In genomic region chr14:79480624-79481338, GRCm38 (mm10) we compare ENCODE assay signal across 8 mouse cellular contexts. TPM values are rescaled to one million over a fixed set of nuclear protein-coding genes. Genes with fewer than 3 reads are reported as not detected.
DNase-seq lines count a peak whose midpoint lies in the region; ATAC-seq and TF ChIP-seq lines count a peak whose summit lies in the region.

Gene Elf1 (plus strand): TSS chr14:79481194.

- no peaks in the 10 kb centered on the region for H3K9me3 ChIP-seq in forebrain, embryonic 15.5 days
- no peaks in the 10 kb centered on the region for H3K9me3 ChIP-seq in liver, postnatal 0 days (ENCODE audit: low read length)
- no peaks in the 10 kb centered on the region for H3K9me3 ChIP-seq in neural tube, embryonic 13.5 days

- DNase-seq in ES-CJ7 (ENCODE audit: low read depth, low spot score): peak; percentile 86
- peak; percentile 97 for DNase-seq in cerebellum, adult 11 months
- DNase-seq in heart, postnatal 14 days: peak; percentile 99
- peak; percentile 96 for DNase-seq in layer of hippocampus, adult 11-12 months (ENCODE audit: low spot score)
- peak; percentile 93 for DNase-seq in liver, postnatal 0 days
- DNase-seq in telencephalon, adult 2 months (ENCODE audit: low read depth, low spot score): peak; percentile 61

- peaks cover 41% of the 10 kb centered on the region for H3K4me1 ChIP-seq in forebrain, embryonic 15.5 days
- H3K4me1 ChIP-seq in liver, postnatal 0 days (ENCODE audit: insufficient read depth): peaks cover 25% of the 10 kb centered on the region
- H3K4me1 ChIP-seq in neural tube, embryonic 13.5 days (replicated peaks): peaks cover 36% of the 10 kb centered on the region

- H3K9ac ChIP-seq in forebrain, embryonic 15.5 days (replicated peaks): peak within 1 kb of the TSS; percentile 95
- H3K9ac ChIP-seq in liver, postnatal 0 days (replicated peaks): peak within 1 kb of the TSS; percentile 97
- peak within 1 kb of the TSS; percentile 94 for H3K9ac ChIP-seq in neural tube, embryonic 13.5 days

- ATAC-seq in forebrain, embryonic 15.5 days (replicated peaks): peak; percentile 82
- peak; percentile 77 for ATAC-seq in liver, postnatal 0 days
- ATAC-seq in neural tube, embryonic 13.5 days (ENCODE audit: low read depth): peak; percentile 80

- no peaks in the 10 kb centered on the region for H3K27me3 ChIP-seq in forebrain, embryonic 15.5 days
- no peaks in the 10 kb centered on the region for H3K27me3 ChIP-seq in liver, postnatal 0 days (ENCODE audit: insufficient read depth, low read length)
- H3K27me3 ChIP-seq in neural tube, embryonic 13.5 days: no peaks in the 10 kb centered on the region

- no peak for TF ChIP-seq CTCF in liver, postnatal 0 days (IDR thresholded peaks at IDR 0.05; ENCODE audit: low read depth)

- 1% methylated on average over 73 of the region's 96 CpGs for WGBS in forebrain, embryonic 15.5 days
- WGBS in liver, postnatal 0 days (ENCODE audit: insufficient replicate concordance): under 1% methylated on average over 69 of the region's 96 CpGs
- WGBS in neural tube, embryonic 13.5 days: under 1% methylated on average over 71 of the region's 96 CpGs

- peaks cover 9% of the 10 kb centered on the region for H3K36me3 ChIP-seq in forebrain, embryonic 15.5 days
- H3K36me3 ChIP-seq in liver, postnatal 0 days (replicated peaks; ENCODE audit: insufficient read depth, low read length): peaks cover 6% of the 10 kb centered on the region
- peaks cover 23% of the 10 kb centered on the region for H3K36me3 ChIP-seq in neural tube, embryonic 13.5 days

- peak within 1 kb of the TSS; percentile 60 for H3K4me2 ChIP-seq in forebrain, embryonic 15.5 days (replicated peaks)
- peak within 1 kb of the TSS; percentile 83 for H3K4me2 ChIP-seq in liver, postnatal 0 days (ENCODE audit: low read depth, low read length)
- peak within 1 kb of the TSS; percentile 66 for H3K4me2 ChIP-seq in neural tube, embryonic 13.5 days

- H3K27ac ChIP-seq in forebrain, embryonic 15.5 days (replicated peaks): peak within 1 kb of the TSS; percentile 100
- H3K27ac ChIP-seq in liver, postnatal 0 days (ENCODE audit: low read depth): peak within 1 kb of the TSS; percentile 100
- peak within 1 kb of the TSS; percentile 100 for H3K27ac ChIP-seq in neural tube, embryonic 13.5 days (replicated peaks)

- peak; percentile 31; the same call in 1 of the 2 replicates for TF ChIP-seq EP300 in liver, postnatal 0 days (IDR thresholded peaks at IDR 0.05; ENCODE audit: low read depth)

- peak within 1 kb of the TSS; percentile 82 for H3K4me3 ChIP-seq in forebrain, embryonic 15.5 days
- H3K4me3 ChIP-seq in liver, postnatal 0 days (ENCODE audit: low read depth, low read length): peak within 1 kb of the TSS; percentile 99
- H3K4me3 ChIP-seq in neural tube, embryonic 13.5 days: peak within 1 kb of the TSS; percentile 88

- intact Hi-C loops in heart, postnatal 14 days (cut with DNase I): loop anchor here (2.0 kb wide), 1 partner anchor 82 kb away; no protein-coding TSS in a partner anchor

RNA-seq across cellular contexts. Expression of gene Elf1, which starts in this region (rescaled TPM):
- 3.3 and 3.7 TPM in 2 replicates for polyA plus RNA-seq in forebrain, embryonic 15.5 days (2015; fragmentation: Nextera tagmentation; extraction: Ambion mirVana)
- 10 to 100 TPM; 20.8 to 21.5 TPM for total RNA-seq in heart, postnatal 14 days (2021)
- 9.0 and 11.0 TPM in 2 replicates for polyA plus RNA-seq in liver, postnatal 0 days (2015; fragmentation: Nextera tagmentation; extraction: Ambion mirVana)
- 4.3 and 4.6 TPM in 2 replicates for polyA plus RNA-seq in neural tube, embryonic 13.5 days (2015; fragmentation: Nextera tagmentation; extraction: Ambion mirVana)

Comparison
In these comparisons a context has a peak if more than half of its experiments do, and no peak if none do; other contexts are left out.
1. Peak in every context shown above with its lines: DNase-seq, ATAC-seq, H3K4me3 ChIP-seq and H3K27ac ChIP-seq.